Mouse (Mus musculus) bone marrow macrophage, adult 2 months (primary cell): Measurements from ENCODE around the gene Olfm2. TPM values are rescaled to one million over a fixed set of nuclear protein-coding genes. Genes with fewer than 3 reads are reported as not detected.
A peak's percentile ranks its signal among the peaks of the same experiment; 100 is the strongest.

ENCODE experiments used
- H3K27ac ChIP-seq: 2 replicates; pipeline ENCODE4 v1.5.1; 2012; ENCODE audit warnings: low read depth, low read length; ENCODE audit not compliant: insufficient read depth
- H3K4me1 ChIP-seq: 2 replicates; pipeline ENCODE4 v1.6.1; 2012; ENCODE audit warnings: low read length; ENCODE audit not compliant: control insufficient read depth, insufficient read depth
- H3K4me3 ChIP-seq: 2 replicates; pipeline ENCODE4 v1.5.1; 2012; ENCODE audit warnings: mild to moderate bottlenecking, low read length, moderate library complexity; ENCODE audit not compliant: insufficient read depth
- CTCF ChIP-seq: IDR thresholded peaks from 2 replicates; pipeline ENCODE4 v1.5.1; 2012; ENCODE audit warnings: low read depth, mild to moderate bottlenecking, low read length, moderate library complexity
- POLR2A ChIP-seq: IDR thresholded peaks from 2 replicates; pipeline ENCODE4 v1.6.1; 2012; ENCODE audit warnings: mild to moderate bottlenecking, low read depth, low read length, borderline replicate concordance
- polyA plus RNA-seq: library from polyadenylated mRNA; stranded (reverse); fragments of >200 nt; gene quantifications from 2 replicates; pipeline ENCODE4 v1.2.4, GENCODE M21; 2012; ENCODE audit not compliant: missing spikeins, insufficient read depth, insufficient read length

The Olfm2 gene
- polyA plus RNA-seq, 1 experiment, result not detected

GRCm38 (mm10) chr9:20748540-20748939, 2.4 kb upstream of the Olfm2 start:
- no peak overlapping the region for H3K27ac ChIP-seq
- TF ChIP-seq CTCF (no peak), POLR2A (no peak)
- no peaks in the 10 kb centered on the region for H3K4me1 ChIP-seq
- H3K4me3 ChIP-seq, result no peak overlapping the region

GRCm38 (mm10) chr9:20747682-20748081, 1.5 kb upstream of the Olfm2 start:
- Histone ChIP-seq H3K27ac (no peak overlapping the region), H3K4me1 (no peaks in the 10 kb centered on the region), H3K4me3 (no peak overlapping the region)
- TF ChIP-seq POLR2A, result no peak
- no peak for TF ChIP-seq CTCF

GRCm38 (mm10) chr9:20745129-20745966, 801 bp downstream of the Olfm2 start:
- Histone ChIP-seq H3K4me1 (no peaks in the 10 kb centered on the region), H3K4me3 (no peak overlapping the region), H3K27ac (no peak overlapping the region)
- no peak for TF ChIP-seq CTCF
- no peak for TF ChIP-seq POLR2A

- Histone ChIP-seq H3K4me3 (no peak overlapping the region), H3K27ac (no peak overlapping the region), H3K4me1 (no peaks in the 10 kb centered on the region)
- TF ChIP-seq POLR2A (no peak), CTCF (peak; percentile 90)
Observed at GRCm38 (mm10) chr9:20743946-20744738, 2.0 kb downstream of the Olfm2 start.

GRCm38 (mm10) chr9:20740407-20740806, 5.7 kb downstream of the Olfm2 start:
- TF ChIP-seq POLR2A (no peak), CTCF (peak; percentile 97)
- Histone ChIP-seq H3K4me1 (peaks cover 11% of the 10 kb centered on the region), H3K4me3 (no peak overlapping the region), H3K27ac (no peak overlapping the region)

GRCm38 (mm10) chr9:20738251-20738999, 7.7 kb downstream of the Olfm2 start:
- no peak overlapping the region for H3K27ac ChIP-seq
- H3K4me1 ChIP-seq, result peaks cover 18% of the 10 kb centered on the region

GRCm38 (mm10) chr9:20737227-20737626, 8.9 kb downstream of the Olfm2 start:
- H3K4me1 ChIP-seq, result peaks cover 18% of the 10 kb centered on the region
- H3K27ac ChIP-seq, result peak overlapping the region; percentile 17; the same call in 1 of the 2 replicates
- TF ChIP-seq POLR2A (no peak), CTCF (no peak)
- no peak overlapping the region for H3K4me3 ChIP-seq

More at GRCm38 (mm10) chr9:20738251-20738999, 7.7 kb downstream of the Olfm2 start:
- TF ChIP-seq POLR2A (no peak), CTCF (peak; percentile 51; the same call in 1 of the 2 replicates)
- no peak overlapping the region for H3K4me3 ChIP-seq

- TF ChIP-seq CTCF, result no peak
- TF ChIP-seq POLR2A, result no peak
- H3K4me3 ChIP-seq, result no peak overlapping the region
- peaks cover 18% of the 10 kb centered on the region for H3K4me1 ChIP-seq
- H3K27ac ChIP-seq, result no peak overlapping the region
Observed at GRCm38 (mm10) chr9:20734692-20735091, 11.5 kb downstream of the Olfm2 start.

GRCm38 (mm10) chr9:20731797-20732196, 14.4 kb downstream of the Olfm2 start:
- H3K4me1 ChIP-seq, result peaks cover 14% of the 10 kb centered on the region
- H3K4me3 ChIP-seq, result no peak overlapping the region
- TF ChIP-seq CTCF (no peak), POLR2A (no peak)
- no peak overlapping the region for H3K27ac ChIP-seq
